Mouse (Mus musculus) small intestine, adult 2 months (tissue): ENCODE measurements at regions not wholly inside any gene's neighbourhood (a gene's known extent, or its start where the extent isn't known, plus 50 kb on each side); places are given as distances from the start of the nearest gene placed in this dataset.

Source experiments
- CTCF ChIP-seq: fragments of 200-500 bp; IDR thresholded peaks from 2 replicates; pipeline ENCODE4 v1.5.1; 2012; ENCODE audit warnings: low read depth, mild to moderate bottlenecking, control low read depth, inconsistent platforms, low read length, moderate library complexity, mixed read lengths; ENCODE audit not compliant: insufficient replicate concordance, insufficient read length; ENCODE audit errors: extremely low read depth
- POLR2A ChIP-seq: fragments of 200-500 bp; IDR thresholded peaks from 2 replicates; pipeline ENCODE4 v1.6.1; 2012; ENCODE audit warnings: low read depth, mild to moderate bottlenecking, control low read depth, inconsistent platforms, low read length, moderate library complexity

- TF ChIP-seq CTCF, result no peak
- TF ChIP-seq POLR2A, result no peak
These were observed 282.5 kb upstream of the Rbms1 start for GRCm38 (mm10) chr2:61245526-61245925.
